Mouse (Mus musculus) frontal cortex, postnatal 14 days (tissue): Measurements from ENCODE around the gene Mfrp.
"Not testable (repeated sequence)": the region's sequence is repeated elsewhere in the genome, so short reads cannot be mapped to it uniquely, and the experiment has no call there.

ENCODE experiments used
- DNase-seq, 2 experiments: peaks; one replicate each; pipeline ENCODE4 v3.0.0; 2022; ENCODE audit warnings: low spot score in 2 of 2

The Mfrp gene

GRCm38 (mm10) chr9:44104881-44105280 is 3.4 kb downstream of the Mfrp start:
- no peak for DNase-seq

DNA sequence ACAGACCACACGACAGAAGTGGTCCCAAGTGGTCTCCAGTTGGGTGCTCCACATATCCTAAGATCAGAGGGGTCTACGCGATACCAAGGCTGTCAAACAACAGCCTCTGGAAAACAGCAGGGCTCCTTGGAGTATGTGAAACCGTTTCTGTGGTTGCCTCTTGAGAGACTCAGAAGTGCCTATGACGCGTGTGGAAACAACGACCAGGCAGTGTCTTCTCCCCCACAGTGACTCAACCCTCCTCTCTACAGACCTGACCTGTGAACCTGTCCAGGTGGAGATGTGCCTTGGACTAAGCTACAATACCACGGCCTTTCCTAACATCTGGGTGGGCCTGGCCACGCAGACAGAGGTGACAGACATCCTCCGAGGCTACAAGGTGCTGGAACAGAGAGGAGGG is 4.3 kb downstream of the Mfrp start:
- no peak for DNase-seq

DNA sequence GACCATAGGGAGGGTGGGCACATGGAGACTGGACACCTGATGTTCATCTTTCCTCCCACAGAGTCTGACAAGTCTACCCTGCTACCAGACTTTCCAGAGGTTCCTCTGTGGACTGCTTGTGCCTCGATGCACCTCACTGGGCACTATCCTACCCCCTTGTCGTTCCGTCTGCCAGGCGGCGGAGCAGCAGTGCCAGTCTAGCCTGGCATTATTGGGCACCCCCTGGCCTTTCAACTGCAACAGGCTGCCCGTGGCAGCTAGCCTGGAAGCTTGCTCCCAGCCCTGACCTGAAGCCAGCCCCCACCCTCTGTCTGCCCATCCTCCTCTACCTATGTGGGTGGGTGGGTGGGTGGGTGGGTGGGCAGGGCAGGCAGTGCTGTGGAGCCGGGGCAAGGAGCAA is 4.7 kb downstream of the Mfrp start:
- no peak for DNase-seq

GRCm38 (mm10) chr9:44106596-44106995 is 5.1 kb downstream of the Mfrp start:
- no peak for DNase-seq

- DNase-seq: peak; percentile 69 to 79
Observed at GRCm38 (mm10) chr9:44107110-44107509, 5.6 kb downstream of the Mfrp start, which contains the start of gene C1qtnf5. C1qtnf5 (plus strand) TSS chr9:44107245.

GRCm38 (mm10) chr9:44107557-44108179 is 6.1 kb downstream of the Mfrp start:
- no peak for DNase-seq

GRCm38 (mm10) chr9:44108269-44109055 is 6.9 kb downstream of the Mfrp start:
- DNase-seq: no peak

GRCm38 (mm10) chr9:44109360-44110095 is 8.0 kb downstream of the Mfrp start:
- peak; percentile 70 to 79 for DNase-seq

GRCm38 (mm10) chr9:44111909-44112308 is 10.4 kb downstream of the Mfrp start:
- DNase-seq: not testable (repeated sequence)

DNA sequence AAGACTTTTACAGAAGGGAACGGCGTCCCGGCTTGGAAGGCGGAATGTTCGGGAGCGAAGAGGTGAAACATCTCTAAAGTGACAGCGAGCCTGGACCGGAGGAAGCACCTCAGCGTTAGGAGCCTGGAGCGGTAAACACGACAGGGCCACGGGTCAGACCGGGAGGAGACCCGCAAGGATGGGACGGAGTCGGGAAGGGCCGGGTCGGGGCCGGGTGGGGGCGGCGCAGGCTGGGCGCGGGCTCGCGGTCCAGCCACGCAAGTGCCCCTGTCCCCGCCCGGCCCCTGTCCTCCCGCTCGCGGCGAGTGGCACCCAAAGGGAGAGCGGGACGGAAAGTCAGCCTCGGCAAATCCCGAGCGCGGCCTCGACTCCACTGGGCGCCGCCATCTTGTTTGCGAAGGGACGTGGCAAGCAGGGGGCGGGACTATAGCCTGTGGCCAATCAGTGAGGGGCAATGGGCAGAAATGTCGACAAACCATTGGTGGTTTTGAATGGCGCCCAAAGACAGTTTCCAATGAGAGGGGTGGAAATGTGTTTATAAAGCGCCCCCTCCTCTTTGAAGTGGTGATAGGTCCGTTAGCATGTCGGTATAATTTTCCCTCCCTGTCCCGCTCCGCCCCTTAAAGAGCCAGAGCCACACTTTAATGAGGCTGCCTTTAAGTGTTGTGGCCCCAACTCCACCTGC is 11.7 kb downstream of the Mfrp start, which contains the start of the genes Gm49380 and Rnf26:
Gm49380 (minus strand) TSS at position 396 of the 685 bp plus-strand sequence.
Rnf26 (minus strand) TSS at position 413 of the 685 bp plus-strand sequence.
- peak; percentile 94 for DNase-seq

GRCm38 (mm10) chr9:44114453-44114852 is 12.9 kb downstream of the Mfrp start:
- no peak for DNase-seq

- DNase-seq: no peak
Observed at GRCm38 (mm10) chr9:44115599-44115998, 14.1 kb downstream of the Mfrp start.

GRCm38 (mm10) chr9:44116182-44116581 is 14.7 kb downstream of the Mfrp start:
- no peak for DNase-seq

- no peak for DNase-seq
Observed at GRCm38 (mm10) chr9:44119011-44119410, 17.5 kb downstream of the Mfrp start.

GRCm38 (mm10) chr9:44119948-44120465 is 18.5 kb downstream of the Mfrp start:
- no peak for DNase-seq

- no peak for DNase-seq
Observed at GRCm38 (mm10) chr9:44124317-44124716, 22.8 kb downstream of the Mfrp start.

- DNase-seq: no peak
Observed at GRCm38 (mm10) chr9:44125026-44125425, 23.5 kb downstream of the Mfrp start.

DNA sequence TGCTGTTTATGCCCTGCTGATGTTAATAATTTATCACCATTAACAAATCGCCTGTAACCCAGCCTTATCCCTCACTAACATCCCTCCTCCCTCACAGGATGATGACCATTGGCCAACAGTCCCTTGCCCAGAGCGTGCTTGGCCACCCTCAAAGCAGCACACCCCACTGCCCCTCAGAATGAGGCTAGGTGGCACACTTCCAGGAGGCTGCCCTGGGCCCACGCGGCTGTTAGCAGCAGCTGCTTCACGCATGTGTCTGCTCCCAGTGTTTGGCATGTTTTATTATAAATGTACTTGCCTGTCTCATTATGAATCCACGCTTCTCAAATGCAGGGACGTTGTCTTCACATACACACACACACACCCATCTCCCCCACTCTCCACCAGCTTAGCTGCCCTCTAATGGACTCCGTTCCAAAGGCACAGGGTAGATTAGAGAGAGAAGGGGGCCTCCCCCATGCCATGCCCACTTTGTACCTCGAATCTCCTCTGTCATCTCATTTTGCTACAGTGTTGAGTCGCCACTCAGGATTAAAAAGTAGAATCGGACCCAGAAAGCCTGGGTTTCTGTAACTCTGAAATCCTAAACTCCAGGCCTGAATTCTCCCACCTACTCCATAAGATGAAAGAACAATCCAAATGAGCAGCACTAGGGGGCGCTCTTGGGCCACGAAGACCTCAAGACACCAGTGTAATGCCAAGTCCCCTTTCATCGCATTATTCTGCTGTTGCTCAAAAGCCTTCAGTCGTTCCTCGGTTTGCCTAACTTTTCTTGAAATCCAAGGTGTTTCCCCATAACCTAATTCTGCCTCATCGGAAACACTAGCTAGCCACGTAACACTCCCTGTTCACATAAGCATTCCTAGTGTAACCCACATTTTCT is 24.3 kb downstream of the Mfrp start:
- DNase-seq: peak; percentile 72 to 90

- DNase-seq: no peak
Observed at GRCm38 (mm10) chr9:44126746-44127145, 25.2 kb downstream of the Mfrp start.

GRCm38 (mm10) chr9:44127351-44127801 is 25.8 kb downstream of the Mfrp start:
- DNase-seq: no peak
